Mouse (Mus musculus) frontal cortex, adult 2 months (tissue): Measurements from ENCODE around the gene Itih2. TPM values are rescaled to one million over a fixed set of nuclear protein-coding genes. Genes with fewer than 3 reads are reported as not detected.
A peak's percentile ranks its signal among the peaks of the same experiment; 100 is the strongest.

Experiments
- DNase-seq, 2 experiments: peaks; one replicate each; pipeline ENCODE4 v3.0.0; 2022; ENCODE audit warnings: low spot score in 1 of 2; ENCODE audit errors: extremely low spot score in 1 of 2
- polyA plus RNA-seq: library from polyadenylated mRNA; depleted of rRNA; stranded (reverse); fragments of >200 nt; gene quantifications from 2 replicates; pipeline ENCODE4 v1.2.3, GENCODE M21; 2012

The Itih2 gene
- polyA plus RNA-seq, 1 experiment: 6.9 TPM

DNA sequence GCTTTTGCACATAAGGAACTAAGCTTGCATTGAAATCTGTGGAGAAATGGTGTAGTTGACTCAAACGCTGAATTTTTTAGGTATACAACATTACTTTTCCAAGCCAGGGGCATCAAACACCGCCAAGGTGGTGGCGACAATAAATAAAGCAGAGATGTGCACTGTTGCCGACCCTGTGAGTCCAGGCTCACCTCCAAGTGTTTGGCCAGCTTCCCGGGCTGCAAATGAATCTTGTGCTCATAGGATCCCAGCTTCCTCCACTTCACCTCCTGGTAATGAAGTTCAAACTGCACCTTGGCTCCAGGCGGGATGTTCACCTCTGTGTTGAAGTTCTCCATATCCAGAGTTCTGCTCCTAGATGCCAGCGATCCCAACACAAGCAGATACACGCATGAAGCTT is 11.9 kb downstream of the Itih2 start:
- no peak for DNase-seq

DNA sequence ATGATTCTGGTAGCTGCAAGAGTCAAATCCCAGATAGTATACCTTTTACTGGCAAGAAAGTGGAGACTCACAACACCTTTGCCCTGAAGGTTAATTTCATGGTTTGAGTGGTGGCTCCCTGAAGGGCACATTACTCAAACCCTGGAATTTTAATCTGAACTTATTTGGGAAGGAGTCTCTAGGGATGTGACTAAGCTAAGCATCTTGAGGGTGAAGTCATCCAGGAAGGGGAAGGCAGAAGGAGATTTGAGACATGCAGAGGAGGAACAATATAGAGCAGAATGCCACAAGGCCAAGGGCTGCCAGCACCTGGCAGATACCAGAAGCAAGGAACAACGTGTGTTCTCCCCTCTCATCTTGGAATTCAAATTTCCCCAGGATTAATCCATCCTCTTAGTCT is 12.4 kb downstream of the Itih2 start:
- DNase-seq: no peak

DNA sequence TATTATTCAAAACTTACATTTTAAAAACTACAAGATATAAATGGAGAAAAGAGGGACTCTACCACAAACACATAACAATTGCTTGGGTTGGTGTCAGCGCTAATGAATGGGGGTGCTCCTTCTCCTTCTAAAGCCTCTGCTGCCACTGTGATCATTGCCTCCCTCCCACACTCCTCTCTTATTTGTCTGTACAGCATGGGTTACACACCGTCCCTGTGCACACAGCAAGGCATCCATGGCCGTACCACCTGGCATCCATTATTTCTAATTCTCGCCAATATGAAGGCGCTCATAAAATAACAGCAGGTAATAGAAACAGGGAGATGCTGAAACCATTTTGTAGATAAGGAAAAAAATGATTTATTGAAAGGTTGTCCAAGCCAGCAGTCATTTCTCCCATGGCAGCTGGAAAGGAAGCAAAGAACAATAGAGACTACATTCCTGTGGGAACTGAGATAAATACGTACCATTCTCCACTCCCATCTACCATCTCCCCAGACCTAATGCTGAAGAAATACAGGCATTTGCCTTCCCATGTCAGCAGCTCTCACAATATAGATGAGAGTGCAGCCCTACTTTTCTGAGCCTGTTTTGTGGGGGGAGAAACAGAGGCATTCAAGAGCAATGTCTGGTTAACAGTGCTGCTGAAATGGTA is 22.5 kb downstream of the Itih2 start:
- no peak for DNase-seq

DNA sequence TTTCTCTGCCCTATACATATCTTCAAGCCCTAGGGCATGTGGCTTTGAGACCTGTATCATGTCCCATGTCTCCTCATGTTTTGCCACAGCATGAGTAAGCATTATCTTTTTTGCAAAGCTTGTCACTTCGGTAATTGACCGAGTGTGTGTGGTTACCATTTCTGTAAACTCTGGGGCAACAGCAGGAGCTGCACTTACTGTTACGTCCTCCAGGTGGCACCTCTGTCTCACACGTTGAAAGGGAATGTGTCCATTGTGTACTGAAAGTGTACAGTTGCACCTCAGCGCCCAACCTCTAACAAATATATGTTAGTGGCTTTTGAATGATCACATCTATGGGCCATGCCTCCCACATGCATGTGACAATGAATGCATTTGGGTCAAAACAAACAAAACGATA is 30.0 kb downstream of the Itih2 start:
- DNase-seq: peak in 1 of 2 experiments; percentile 78

DNA sequence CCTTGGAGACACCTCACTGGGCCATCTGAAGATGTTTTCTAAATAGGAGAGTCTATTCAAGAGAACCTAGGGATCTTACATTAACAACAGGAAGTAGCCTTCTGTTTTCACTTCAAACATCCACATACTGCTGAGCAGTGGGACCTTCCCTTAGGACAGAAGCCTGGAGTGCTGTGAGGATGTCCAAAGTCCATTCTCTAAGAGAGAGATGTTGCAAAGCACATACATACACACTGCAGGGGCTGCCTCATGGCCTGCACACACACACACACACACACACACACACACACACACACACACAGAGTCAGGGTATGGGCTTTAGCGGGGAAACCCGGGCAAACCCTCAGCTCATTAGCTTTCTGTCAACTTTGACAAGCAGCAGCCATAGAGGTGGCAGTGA is 30.7 kb downstream of the Itih2 start:
- DNase-seq: no peak

DNA sequence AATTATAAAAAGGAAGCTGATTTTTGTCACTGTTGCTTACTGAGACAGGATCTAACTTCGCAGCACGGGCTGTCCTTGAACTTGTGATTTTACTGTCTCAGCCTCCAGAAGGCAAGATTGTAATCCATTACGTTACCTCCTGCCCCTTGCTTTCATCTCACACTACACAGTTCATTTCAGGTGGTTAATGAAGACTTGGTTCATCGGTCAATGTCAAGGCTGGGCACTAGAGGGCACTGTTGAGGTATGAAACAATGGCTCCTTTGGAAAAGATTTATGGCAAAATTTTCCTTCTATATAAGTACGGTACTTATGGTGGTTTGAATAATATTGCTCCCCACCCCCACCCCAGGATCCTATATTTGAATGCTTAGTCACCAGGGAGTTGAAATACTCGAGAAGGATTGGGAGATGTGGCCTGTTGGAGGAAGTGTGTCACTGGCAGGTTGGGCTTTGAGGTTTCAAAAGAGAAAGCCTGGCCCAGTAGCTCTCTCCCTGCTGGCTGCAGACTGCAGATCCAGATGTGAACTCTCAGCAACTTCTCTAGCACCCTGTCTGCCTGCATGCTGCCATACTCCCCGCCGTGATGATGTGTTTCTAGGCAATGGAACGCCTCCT is 32.5 kb downstream of the Itih2 start:
- DNase-seq: peak in 1 of 2 experiments; percentile 80

DNA sequence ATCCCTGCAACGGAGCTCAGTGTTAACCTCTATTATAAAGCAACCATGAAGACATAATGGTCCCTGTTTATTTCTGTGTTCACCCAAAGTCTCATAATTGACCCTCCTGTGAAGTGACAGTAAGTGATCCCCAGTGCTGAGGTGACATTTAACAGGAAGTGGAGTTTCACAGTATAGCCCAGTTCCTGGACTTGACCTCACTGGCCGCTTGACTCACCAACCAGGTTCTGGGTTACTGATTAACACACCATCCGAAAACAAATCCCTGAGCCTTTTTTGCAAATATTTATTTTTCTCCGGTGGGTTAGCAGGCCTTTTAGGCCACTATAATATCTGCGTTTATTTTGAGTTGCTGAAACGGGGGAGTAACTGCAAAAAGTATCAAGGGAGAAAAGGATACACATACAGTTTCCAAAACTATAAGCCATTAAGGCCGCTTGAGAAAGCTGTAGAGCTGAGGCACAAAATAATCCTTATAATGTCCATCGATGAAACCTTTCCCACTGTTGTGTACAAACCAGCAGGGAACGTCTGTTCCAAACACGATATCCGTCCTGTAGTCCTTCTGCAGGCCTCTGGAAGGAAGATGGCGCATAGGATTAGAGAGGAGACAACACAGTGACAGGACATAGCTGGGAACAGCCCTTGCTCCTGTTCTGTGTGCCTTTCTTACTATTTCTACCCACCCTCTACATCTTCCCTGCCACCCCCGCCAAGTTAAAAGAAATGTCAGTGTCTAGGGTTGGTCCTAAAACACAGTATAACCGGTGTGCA is 36.7 kb downstream of the Itih2 start:
- no peak for DNase-seq

DNA sequence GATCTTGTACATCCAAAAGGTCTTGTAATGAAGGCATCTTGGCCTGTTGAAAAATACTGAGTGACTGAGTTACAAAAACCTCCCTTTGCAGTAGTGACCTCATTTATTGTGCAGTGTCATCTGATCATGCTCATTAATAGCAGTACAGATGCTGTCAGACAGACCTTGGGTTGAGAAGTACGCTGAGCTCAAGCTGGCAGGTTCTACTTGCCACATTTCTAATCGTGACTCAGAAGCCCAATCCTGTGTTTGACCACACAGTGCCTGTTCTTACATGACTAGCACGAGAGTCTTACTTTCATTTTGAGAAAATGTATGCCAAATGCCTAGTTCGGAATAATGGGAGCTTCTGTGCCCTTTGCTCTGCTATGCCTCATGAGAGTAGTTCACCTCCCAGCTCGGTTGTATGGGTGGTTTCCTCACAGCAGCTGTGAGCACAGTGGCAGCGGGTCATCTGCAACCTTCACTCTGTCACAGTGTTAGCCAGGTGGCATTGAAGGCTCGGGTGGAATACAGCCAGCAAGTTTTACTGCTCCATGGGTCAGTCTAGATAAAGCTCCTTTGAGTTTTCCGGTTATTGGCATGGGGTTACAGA is 43.8 kb downstream of the Itih2 start:
- DNase-seq: no peak

DNA sequence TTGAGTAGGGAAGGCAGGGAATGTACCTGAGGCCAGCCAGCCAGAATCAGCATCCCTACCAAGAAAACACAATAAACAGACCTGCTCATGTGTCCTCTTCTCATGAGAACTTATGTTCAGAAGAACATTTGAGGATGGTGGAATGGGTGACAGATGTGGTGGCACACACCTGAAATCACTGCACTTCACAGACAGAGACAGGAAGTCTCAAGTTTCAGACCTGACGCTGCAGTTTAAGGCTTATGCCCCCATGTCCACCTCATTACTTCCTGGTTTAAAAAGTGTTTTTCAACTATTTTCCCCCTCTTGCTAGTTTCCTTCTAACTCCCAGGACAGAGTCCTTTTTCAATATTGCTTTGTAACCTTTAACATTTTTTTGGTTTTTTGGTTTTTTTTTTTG is 48.5 kb downstream of the Itih2 start:
- DNase-seq: no peak

DNA sequence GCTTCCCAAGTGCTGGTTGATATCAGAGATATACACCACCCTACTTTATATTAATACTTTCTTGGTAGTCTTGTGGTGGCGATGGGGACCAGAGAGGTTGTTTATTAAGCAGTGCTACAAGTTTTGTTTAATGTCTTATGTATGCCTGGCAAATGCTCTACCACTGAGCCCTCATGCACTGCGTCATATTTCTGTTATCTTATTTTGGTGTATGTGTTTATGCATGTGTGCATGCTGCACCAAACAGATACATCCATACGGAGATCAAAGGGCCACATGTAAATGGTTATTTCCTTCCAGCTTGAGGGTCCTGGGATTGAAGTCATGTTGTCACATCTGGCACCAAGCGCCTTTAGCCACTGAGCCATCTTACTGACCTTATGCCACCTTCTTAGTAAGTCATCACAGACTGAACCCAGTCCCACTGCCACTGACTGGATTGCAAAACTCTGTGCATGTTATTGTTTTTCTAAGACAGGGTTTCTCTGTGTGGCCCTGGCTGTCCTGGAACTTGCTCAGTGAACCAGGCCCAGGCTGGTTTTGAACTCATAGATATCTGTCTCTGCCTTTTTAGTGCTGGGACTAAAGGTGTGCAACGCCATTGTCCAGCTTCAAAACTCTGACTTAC is 49.6 kb downstream of the Itih2 start:
- DNase-seq: no peak

DNA sequence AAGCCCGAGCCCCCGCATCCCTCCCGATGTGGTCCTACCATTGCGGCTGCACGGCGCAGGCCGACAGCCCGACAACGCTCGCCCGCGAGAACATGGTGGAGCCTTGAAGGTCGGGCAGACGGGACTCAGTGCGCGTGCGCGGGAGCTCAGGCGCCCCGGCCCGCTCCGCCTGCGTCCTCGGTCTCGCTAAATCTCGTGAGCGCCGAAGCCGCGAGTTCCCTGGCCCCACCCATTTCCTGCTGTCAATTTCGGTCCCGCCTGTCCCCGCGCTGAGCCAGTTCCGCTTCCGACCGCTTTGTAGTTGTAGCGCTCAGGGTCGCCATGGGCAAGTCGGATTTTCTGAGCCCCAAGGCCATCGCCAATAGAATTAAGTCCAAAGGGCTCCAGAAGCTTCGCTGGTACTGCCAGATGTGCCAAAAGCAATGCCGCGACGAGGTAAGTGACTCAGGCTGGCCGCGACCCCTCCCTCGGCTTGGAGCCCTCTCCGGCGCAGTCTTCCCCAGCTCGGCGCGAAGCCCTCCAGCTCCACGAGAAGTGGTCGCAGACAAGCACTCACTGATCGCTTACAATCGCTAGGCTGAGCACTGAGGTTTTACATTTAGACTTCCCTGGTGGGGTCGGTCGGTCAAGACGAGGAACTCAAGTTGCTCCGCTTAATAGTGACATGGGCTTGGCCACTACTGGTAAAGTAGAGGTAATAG is 50.7 kb downstream of the Itih2 start, which contains the start of the genes Atp5c1 and Kin:
TSS of gene Atp5c1 (minus strand) at position 201 of the 701 bp plus-strand sequence.
TSS of gene Kin (plus strand) at position 284 of the 701 bp plus-strand sequence.
- peak; percentile 89 to 98 for DNase-seq

DNA sequence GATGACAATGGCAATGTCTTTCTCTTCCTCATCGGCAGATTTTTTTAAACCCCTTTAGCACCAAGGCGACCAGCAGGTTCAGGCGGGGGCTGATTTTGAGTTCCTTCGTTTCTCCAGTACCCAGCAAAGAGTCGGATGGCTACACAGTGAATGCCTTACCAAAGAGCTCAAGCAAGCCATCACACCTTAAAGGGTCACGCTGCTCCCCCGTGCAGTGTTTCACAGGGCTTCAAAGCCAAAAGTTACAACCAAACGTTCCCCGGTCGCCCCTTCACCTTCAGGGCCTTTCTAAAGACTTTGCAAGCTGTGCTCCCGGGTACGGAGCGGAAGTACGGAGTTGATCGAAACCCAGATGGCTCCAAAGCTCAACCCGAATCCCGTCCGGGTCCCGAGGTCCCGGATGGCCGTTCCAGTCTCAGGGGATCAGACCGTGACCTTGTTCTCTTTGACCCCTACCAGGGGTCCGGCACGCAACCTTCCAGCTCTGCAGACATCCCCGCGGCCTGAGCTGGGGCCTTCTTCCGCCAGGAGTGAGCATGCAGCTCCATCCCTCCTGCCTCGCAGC is 51.4 kb downstream of the Itih2 start:
- DNase-seq: no peak

DNA sequence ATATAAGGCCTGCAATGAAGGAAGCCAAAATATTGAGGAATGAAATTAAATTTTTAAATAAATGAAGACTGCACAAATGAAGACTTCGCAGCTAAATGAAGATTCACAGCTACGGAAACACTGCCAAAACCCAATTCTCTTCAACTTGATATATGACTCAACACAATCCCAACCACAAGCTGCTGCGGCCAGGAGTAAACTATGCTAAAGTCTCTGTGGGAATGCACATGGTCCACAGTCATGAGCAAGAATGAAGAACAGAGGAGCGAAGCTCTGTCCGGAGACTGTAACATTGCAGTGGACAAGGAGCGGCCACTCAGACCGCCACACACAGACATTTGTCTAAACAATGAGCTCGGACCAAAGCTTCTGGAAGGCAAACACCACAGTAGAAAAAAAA is 54.5 kb downstream of the Itih2 start:
- DNase-seq: no peak

DNA sequence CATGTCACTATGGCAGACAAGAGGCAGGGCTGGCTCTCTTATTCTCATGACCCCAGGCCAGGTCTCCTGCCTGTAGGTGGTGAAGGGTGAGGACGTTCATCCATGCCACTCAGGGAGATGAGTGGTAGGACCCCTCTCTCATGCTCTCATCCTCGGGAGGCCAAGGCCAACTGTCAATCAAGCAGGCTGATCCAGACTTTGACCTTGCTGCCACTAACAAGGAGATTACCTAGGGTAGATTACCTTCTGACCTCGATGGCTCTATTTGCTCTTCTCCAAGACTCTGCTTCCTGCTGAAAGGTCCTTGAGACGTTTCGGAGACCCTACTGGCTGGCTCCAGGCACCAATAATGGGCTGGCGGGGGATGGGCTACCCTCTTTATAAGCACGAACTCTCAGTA is 56.7 kb downstream of the Itih2 start:
- no peak for DNase-seq

DNA sequence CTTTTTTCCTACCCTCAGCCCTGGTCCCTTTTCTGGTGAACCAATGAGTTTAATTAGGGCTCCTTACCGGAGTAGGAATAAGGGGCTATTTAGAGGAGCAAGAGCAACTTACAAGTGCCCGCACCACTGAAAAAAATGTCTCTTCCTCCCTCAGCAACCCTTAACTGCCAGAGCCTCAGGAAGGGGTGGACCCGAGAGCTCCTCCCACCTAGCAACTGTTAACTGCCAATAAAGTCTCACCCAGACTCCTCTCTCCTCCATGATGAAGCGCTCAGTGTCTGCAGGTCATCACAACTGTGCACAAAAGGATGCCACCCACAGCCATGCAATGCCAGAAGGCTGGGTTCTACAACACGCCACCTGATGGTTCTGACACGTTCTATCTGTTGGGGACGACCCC is 59.4 kb downstream of the Itih2 start:
- DNase-seq: no peak

DNA sequence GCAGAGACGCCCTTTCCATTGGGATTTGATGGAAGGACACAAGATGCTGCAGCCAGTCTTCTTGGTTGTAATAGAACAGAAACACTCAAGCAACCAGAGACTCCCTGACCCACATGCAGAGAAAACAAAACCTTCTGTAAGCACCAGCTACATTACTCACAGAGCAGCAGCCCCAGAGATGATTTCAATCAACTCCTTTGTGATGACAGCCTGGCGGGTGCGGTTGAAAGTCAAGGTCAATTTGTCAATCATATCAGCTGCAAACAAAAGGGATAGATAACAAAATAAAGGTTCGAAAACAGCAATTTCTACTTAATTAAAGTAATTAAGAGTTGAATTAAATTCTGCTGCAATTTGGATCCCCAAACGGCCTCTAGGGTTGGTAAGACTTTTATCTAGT is 72.4 kb downstream of the Itih2 start:
- no peak for DNase-seq

DNA sequence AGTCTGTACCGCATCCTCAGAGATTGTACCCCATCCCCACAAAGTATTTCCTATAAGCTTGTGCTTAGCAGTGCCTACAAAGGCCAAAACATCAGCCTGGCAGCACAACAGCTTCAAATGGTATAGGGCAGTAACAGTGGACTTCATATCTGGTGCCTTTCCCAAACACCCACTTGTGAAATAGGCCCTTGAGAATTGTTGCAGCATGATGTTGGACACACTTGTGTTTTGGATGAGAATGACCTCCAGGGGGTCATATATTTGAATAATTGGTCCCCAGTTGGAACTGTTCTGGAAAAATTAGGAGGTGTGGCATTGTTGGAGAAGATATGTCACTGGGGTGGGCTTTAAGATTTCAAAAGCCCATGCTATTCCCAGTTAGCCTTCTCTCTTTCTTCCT is 79.2 kb downstream of the Itih2 start:
- no peak for DNase-seq

DNA sequence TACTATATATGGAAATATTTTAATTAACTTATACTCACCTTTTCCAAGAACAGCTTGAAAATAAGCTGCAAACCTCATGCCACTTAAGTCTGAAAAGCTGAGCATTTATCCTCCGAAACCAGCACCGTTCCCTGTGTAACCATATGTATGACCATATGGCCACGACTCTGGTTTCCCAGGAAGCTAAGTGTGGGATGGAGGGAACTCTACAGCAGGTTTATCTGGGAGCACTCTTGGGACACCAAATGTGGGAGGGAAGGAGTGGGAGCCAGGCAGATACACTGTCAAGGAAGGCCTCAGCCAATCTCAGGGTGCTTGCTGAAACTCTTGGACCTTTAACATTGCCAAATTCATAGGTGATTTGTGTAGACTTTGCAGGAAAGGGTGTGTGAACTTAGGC is 80.3 kb downstream of the Itih2 start:
- peak; percentile 76 to 82 for DNase-seq

DNA sequence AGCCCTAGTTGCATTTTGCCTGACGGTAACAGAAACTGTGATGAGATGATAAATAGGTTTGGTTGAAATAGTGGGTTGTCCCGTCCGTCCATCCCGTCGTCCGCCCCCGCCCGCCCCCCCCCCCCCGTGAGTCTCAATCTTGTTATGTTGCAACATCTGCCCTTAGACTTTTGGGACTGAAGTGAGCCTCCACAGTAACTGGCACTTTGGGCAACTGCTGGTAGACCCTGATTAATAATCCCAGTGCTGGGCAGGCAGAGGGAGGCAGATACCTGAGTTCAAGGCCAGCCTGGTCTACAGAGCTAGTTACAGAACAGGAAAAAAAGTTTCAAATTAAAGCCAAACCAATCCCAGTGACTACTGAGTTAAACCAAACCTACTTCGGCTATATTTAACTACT is 81.7 kb downstream of the Itih2 start:
- no peak for DNase-seq

DNA sequence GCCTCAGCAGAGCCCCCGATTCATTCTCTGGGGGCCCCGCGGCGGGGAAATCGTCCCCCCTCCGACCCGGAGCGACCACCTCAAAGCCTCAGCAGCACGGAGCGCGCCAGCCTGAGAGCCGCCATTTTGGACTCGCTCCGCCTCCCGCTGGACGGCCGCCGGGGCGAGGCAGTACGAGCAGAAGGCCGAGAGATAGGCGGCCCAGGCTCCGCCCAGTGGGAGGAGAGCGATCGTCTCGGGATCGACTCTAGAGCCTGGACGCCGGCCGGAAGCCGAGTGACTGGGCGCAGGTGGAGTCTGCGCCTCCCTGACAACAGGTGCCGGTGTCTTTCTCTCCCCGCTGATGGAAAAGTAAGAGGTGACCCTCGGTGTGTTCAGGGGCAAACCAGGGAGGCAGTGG is 82.7 kb downstream of the Itih2 start, which contains the start of gene Taf3:
TSS of gene Taf3 (minus strand) at position 136 of the 400 bp plus-strand sequence.
- DNase-seq: peak; percentile 80 to 95
